Mouse (Mus musculus) ES-Bruce4 (cell line): Measurements from ENCODE around the gene Aak1. TPM values are rescaled to one million over a fixed set of nuclear protein-coding genes. Genes with fewer than 3 reads are reported as not detected.

Source experiments
- H3K27ac ChIP-seq: 2 replicates; pipeline ENCODE4 v1.5.1; 2012; ENCODE audit warnings: low read length, inconsistent platforms; ENCODE audit not compliant: insufficient read depth
- H3K27me3 ChIP-seq: 2 replicates; pipeline ENCODE4 v1.6.1; 2012; ENCODE audit warnings: mild to moderate bottlenecking, low read length, inconsistent platforms; ENCODE audit not compliant: control insufficient read depth, poor library complexity, insufficient read depth, severe bottlenecking
- H3K36me3 ChIP-seq: 2 replicates; pipeline ENCODE4 v1.6.1; 2012; ENCODE audit warnings: inconsistent platforms, mild to moderate bottlenecking, low read length, moderate library complexity; ENCODE audit not compliant: control insufficient read depth, poor library complexity, insufficient read depth, severe bottlenecking
- H3K4me1 ChIP-seq: one replicate; pipeline ENCODE4 v1.8.1; 2011; ENCODE audit warnings: low read length; ENCODE audit not compliant: control insufficient read depth, insufficient read depth
- H3K4me3 ChIP-seq: 2 replicates; pipeline ENCODE4 v1.5.1; 2011; ENCODE audit warnings: low read depth, mild to moderate bottlenecking, low read length
- H3K9ac ChIP-seq: 2 replicates; pipeline ENCODE4 v1.6.1; 2012; ENCODE audit warnings: low read depth, mild to moderate bottlenecking, inconsistent platforms; ENCODE audit not compliant: poor library complexity, severe bottlenecking
- H3K9me3 ChIP-seq: replicated peaks from 2 replicates; pipeline ENCODE4 v1.6.1; 2012; ENCODE audit warnings: mild to moderate bottlenecking, low read length, inconsistent platforms; ENCODE audit not compliant: control insufficient read depth, poor library complexity, insufficient read depth, severe bottlenecking
- CTCF ChIP-seq: IDR thresholded peaks from one replicate; pipeline ENCODE4 v1.8.1; 2011; ENCODE audit warnings: low read depth, low read length
- EP300 ChIP-seq: IDR thresholded peaks from 2 replicates; pipeline ENCODE4 v1.6.1; 2011; ENCODE audit warnings: low read depth, low read length; ENCODE audit not compliant: insufficient read depth
- POLR2A ChIP-seq: IDR thresholded peaks from one replicate; pipeline ENCODE4 v1.8.1; 2011; ENCODE audit warnings: low read length; ENCODE audit not compliant: insufficient read depth
- polyA plus RNA-seq: library from polyadenylated mRNA; stranded (reverse); fragments of >200 nt; gene quantifications from 2 replicates; pipeline ENCODE4 v1.2.4, GENCODE M21; 2011; ENCODE audit warnings: low read depth; ENCODE audit not compliant: missing spikeins, insufficient read depth, insufficient read length

The Aak1 gene
- polyA plus RNA-seq, 1 experiment: 38.2 TPM

GRCm38 (mm10) chr6:86829768-86830167 lies 19.5 kb upstream of the Aak1 start:
- Histone ChIP-seq H3K4me3 (no peak overlapping the region), H3K27ac (no peak overlapping the region), H3K4me1 (no peaks in the 10 kb centered on the region), H3K9ac (no peak overlapping the region), H3K27me3 (no peaks in the 10 kb centered on the region), H3K9me3 (no peaks in the 10 kb centered on the region), H3K36me3 (no peaks in the 10 kb centered on the region)
- no peak for TF ChIP-seq CTCF
- no peak for TF ChIP-seq EP300
- TF ChIP-seq POLR2A: no peak

- TF ChIP-seq POLR2A (no peak), CTCF (no peak), EP300 (no peak)
- H3K27ac ChIP-seq: no peak overlapping the region
- H3K9me3 ChIP-seq: no peaks in the 10 kb centered on the region
These were observed 18.4 kb upstream of the Aak1 start for GRCm38 (mm10) chr6:86830738-86831500.

DNA sequence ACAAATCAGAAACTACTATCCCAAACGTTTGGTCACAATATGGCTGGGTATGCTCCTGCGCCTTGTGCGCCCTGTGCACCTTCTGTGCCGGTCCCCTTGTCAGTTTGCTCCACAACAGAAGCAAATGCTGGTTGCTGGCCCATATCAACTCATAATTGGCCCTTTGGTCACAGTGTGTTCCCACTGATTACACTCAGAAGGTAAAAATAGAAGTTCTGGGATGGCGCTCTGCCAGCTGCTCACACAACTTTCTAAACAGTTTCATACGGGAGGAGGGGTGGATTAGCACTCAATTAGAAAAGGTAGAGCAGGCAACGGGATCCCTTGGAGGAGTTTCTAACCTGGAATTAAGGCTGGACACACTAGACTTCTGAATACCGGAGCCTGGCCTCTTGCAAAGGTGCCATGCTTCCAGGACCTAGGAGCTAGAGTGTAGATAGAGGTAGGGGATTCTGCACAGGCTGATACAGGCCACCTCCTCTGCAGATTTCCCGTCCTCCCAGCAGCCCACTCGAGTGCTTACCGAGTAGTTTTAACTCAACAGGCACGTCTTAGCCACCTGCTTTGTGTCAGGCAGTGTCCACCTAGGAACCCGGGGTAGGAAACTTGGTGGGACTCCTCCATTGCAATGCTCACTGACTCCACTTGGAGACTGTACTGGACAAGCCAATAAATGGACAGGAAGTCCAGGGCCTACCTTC lies 16.4 kb upstream of the Aak1 start:
- Histone ChIP-seq H3K4me1 (no peaks in the 10 kb centered on the region), H3K4me3 (no peak overlapping the region), H3K9me3 (no peaks in the 10 kb centered on the region), H3K27ac (no peak overlapping the region), H3K36me3 (no peaks in the 10 kb centered on the region), H3K9ac (no peak overlapping the region), H3K27me3 (no peaks in the 10 kb centered on the region)
- TF ChIP-seq EP300 (no peak), CTCF (no peak)

More at GRCm38 (mm10) chr6:86830738-86831500, 18.4 kb upstream of the Aak1 start:
- Histone ChIP-seq H3K27me3 (no peaks in the 10 kb centered on the region), H3K4me3 (no peak overlapping the region), H3K4me1 (no peaks in the 10 kb centered on the region), H3K9ac (no peak overlapping the region), H3K36me3 (no peaks in the 10 kb centered on the region)

DNA sequence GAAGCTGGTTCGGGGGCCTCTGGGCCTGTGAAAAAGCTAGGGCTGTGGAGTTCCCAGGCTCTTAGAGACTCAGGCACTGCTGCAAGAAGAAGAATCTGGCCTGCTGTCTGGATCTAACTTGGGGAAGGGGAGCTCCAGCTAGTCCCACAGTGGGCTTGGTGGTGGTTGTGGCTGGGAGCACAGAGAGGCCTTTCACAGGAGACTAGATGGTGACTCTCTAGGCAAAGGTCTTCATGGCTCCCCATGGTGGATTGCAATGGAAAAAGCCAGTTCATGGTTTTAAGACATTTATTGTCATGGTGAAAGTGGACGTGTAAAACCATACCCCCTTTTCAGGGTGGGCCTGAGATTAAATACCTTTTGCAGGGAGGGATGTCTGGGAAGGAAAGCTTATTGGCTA lies 10.2 kb upstream of the Aak1 start:
- no peak for TF ChIP-seq POLR2A
- no peaks in the 10 kb centered on the region for H3K4me1 ChIP-seq
- no peak overlapping the region for H3K4me3 ChIP-seq
- no peak overlapping the region for H3K9ac ChIP-seq
- H3K9me3 ChIP-seq: no peaks in the 10 kb centered on the region
- H3K36me3 ChIP-seq: no peaks in the 10 kb centered on the region
- H3K27ac ChIP-seq: no peak overlapping the region
- no peaks in the 10 kb centered on the region for H3K27me3 ChIP-seq

DNA sequence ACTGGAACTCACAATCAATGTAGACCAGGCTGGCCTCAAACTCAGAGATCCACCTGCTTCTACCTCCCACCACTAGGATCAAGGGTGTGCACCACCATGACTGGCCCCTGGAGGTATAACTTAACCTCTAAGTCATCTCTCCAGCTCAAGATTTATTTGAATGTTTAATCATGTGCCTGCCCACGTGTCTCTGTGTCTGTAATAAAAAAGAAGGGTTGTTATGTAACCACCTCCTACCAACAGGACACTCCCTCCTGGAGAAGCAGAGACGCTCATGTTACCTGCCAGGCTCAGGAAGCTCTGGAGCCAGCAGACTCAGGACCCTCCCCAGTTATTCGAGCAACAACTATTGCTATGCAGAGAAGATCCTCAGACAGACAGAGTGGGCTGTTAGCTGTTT lies 7.4 kb upstream of the Aak1 start:
- Histone ChIP-seq H3K4me3 (no peak overlapping the region), H3K9ac (no peak overlapping the region), H3K36me3 (no peaks in the 10 kb centered on the region), H3K27me3 (no peaks in the 10 kb centered on the region), H3K27ac (no peak overlapping the region), H3K4me1 (no peaks in the 10 kb centered on the region), H3K9me3 (no peaks in the 10 kb centered on the region)
- TF ChIP-seq EP300 (no peak), CTCF (no peak), POLR2A (no peak)

DNA sequence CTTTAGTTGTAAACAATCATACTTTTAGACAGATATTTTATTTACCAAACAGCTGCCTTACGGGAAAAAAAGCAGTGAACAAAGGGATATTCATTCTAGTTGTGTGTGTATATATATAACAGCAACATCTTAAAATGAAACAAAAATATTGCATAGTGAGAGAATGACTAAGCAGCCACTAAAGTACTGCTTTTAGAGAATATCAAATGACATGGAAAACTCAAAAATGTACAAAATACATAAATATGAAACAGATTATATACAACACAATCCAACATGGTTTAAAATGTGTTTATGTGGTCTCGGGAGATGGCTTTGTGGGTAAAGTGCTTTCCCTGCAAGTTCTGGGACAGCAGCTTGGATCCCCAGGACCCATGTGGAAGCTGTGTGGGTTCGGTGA lies 5.7 kb upstream of the Aak1 start:
- no peak overlapping the region for H3K9ac ChIP-seq
- no peak for TF ChIP-seq POLR2A
- TF ChIP-seq EP300: no peak
- no peak for TF ChIP-seq CTCF
- no peaks in the 10 kb centered on the region for H3K36me3 ChIP-seq
- no peaks in the 10 kb centered on the region for H3K9me3 ChIP-seq
- no peaks in the 10 kb centered on the region for H3K27me3 ChIP-seq
- H3K27ac ChIP-seq: no peak overlapping the region
- H3K4me3 ChIP-seq: no peak overlapping the region
- H3K4me1 ChIP-seq: no peaks in the 10 kb centered on the region
